Mouse (Mus musculus) thymus, adult 2 months (tissue): ENCODE data around the gene Arhgdia. TPM values are rescaled to one million over a fixed set of nuclear protein-coding genes. Genes with fewer than 3 reads are reported as not detected.

ENCODE experiments used
- DNase-seq: peaks from one replicate; pipeline ENCODE4 v3.0.0; 2021
- H3K27ac ChIP-seq: fragments of 200-500 bp; 2 replicates; pipeline ENCODE4 v1.5.1; 2012; ENCODE audit warnings: low read length, control low read depth; ENCODE audit not compliant: control insufficient read depth, insufficient read depth
- H3K27me3 ChIP-seq: fragments of 200-500 bp; 2 replicates; pipeline ENCODE4 v1.6.1; 2012; ENCODE audit warnings: mild to moderate bottlenecking, low read length, moderate library complexity, mixed read lengths; ENCODE audit not compliant: control insufficient read depth, insufficient read depth
- H3K36me3 ChIP-seq: fragments of 200-500 bp; 2 replicates; pipeline ENCODE4 v1.6.1; 2012; ENCODE audit warnings: mild to moderate bottlenecking, low read length, moderate library complexity; ENCODE audit not compliant: control insufficient read depth, insufficient read depth
- H3K4me1 ChIP-seq: fragments of 200-500 bp; replicated peaks from 2 replicates; pipeline ENCODE4 v1.6.1; 2012; ENCODE audit warnings: low read length; ENCODE audit not compliant: control insufficient read depth, insufficient read depth
- H3K4me3 ChIP-seq: fragments of 200-500 bp; 2 replicates; pipeline ENCODE4 v1.5.1; 2012; ENCODE audit warnings: mild to moderate bottlenecking, low read length, control low read depth, moderate library complexity; ENCODE audit not compliant: control insufficient read depth, insufficient read depth
- CTCF ChIP-seq: fragments of 200-500 bp; IDR thresholded peaks from 2 replicates; pipeline ENCODE4 v1.5.1; 2012; ENCODE audit warnings: mild to moderate bottlenecking, control low read depth, low read length, moderate library complexity, borderline replicate concordance; ENCODE audit not compliant: control insufficient read depth, poor library complexity, insufficient read depth; ENCODE audit errors: extremely low read depth
- POLR2A ChIP-seq: fragments of 200-500 bp; IDR thresholded peaks from 2 replicates; pipeline ENCODE4 v1.6.1; 2012; ENCODE audit warnings: mild to moderate bottlenecking, low read length, control low read depth, moderate library complexity; ENCODE audit not compliant: control insufficient read depth, poor library complexity, insufficient read depth; ENCODE audit errors: extremely low read depth
- WGBS: fragments of 180-500 bp; shearing (Covaris S2); methylation state at CpG from one replicate; pipeline ENCODE4 v1.1.7; 2018; 5-methylcytosine and 5-hydroxymethylcytosine counted together
- polyA plus RNA-seq: library from polyadenylated mRNA; depleted of rRNA; stranded (reverse); fragments of >200 nt; gene quantifications from 2 replicates; pipeline ENCODE4 v1.2.3, GENCODE M21; 2012

The Arhgdia gene
- polyA plus RNA-seq, 1 experiment = 1,184 TPM

GRCm38 (mm10) chr11:120613976-120614375 is 32.6 kb upstream of the Arhgdia start:
- peaks cover 9% of the 10 kb centered on the region for H3K36me3 ChIP-seq
- peaks cover 11% of the 10 kb centered on the region for H3K4me1 ChIP-seq
- no peak for DNase-seq
- H3K27ac ChIP-seq = no peak overlapping the region
- H3K4me3 ChIP-seq = no peak overlapping the region
- WGBS = 96% methylated on average over 8 of the region's 8 CpGs
- H3K27me3 ChIP-seq = no peaks in the 10 kb centered on the region
- TF ChIP-seq CTCF (no peak), POLR2A (no peak)

- 95% methylated on average over 10 of the region's 10 CpGs for WGBS
- peaks cover 6% of the 10 kb centered on the region for H3K36me3 ChIP-seq
- DNase-seq = no peak
These were observed 32.1 kb upstream of the Arhgdia start for GRCm38 (mm10) chr11:120613481-120613972.

GRCm38 (mm10) chr11:120612763-120613162 is 31.3 kb upstream of the Arhgdia start:
- no peak overlapping the region for H3K27ac ChIP-seq
- 60% methylated on average over 6 of the region's 6 CpGs for WGBS
- TF ChIP-seq POLR2A (no peak), CTCF (peak; percentile 93)

More at GRCm38 (mm10) chr11:120613481-120613972, 32.1 kb upstream of the Arhgdia start:
- Histone ChIP-seq H3K27me3 (no peaks in the 10 kb centered on the region), H3K4me1 (peaks cover 11% of the 10 kb centered on the region), H3K4me3 (no peak overlapping the region), H3K27ac (no peak overlapping the region)
- no peak for TF ChIP-seq CTCF
- no peak for TF ChIP-seq POLR2A

GRCm38 (mm10) chr11:120610477-120611046 is 29.1 kb upstream of the Arhgdia start:
- no peak for DNase-seq
- Histone ChIP-seq H3K27me3 (no peaks in the 10 kb centered on the region), H3K4me1 (no peaks in the 10 kb centered on the region), H3K27ac (no peak overlapping the region), H3K4me3 (no peak overlapping the region), H3K36me3 (0 out of 2 replicates have a peak, but pooled peaks cover 4% of the 10 kb centered on the region)
- 95% methylated on average over 9 of the region's 9 CpGs for WGBS
- TF ChIP-seq POLR2A = no peak
- no peak for TF ChIP-seq CTCF

More at GRCm38 (mm10) chr11:120612763-120613162, 31.3 kb upstream of the Arhgdia start:
- H3K4me3 ChIP-seq = no peak overlapping the region
- H3K36me3 ChIP-seq = 0 out of 2 replicates have a peak, but pooled peaks cover 4% of the 10 kb centered on the region
- DNase-seq = peak; percentile 80
- peaks cover 8% of the 10 kb centered on the region for H3K4me1 ChIP-seq
- no peaks in the 10 kb centered on the region for H3K27me3 ChIP-seq

GRCm38 (mm10) chr11:120609250-120609649 is 27.8 kb upstream of the Arhgdia start:
- H3K4me3 ChIP-seq = no peak overlapping the region
- no peak overlapping the region for H3K27ac ChIP-seq
- no peaks in the 10 kb centered on the region for H3K4me1 ChIP-seq
- TF ChIP-seq CTCF (no peak), POLR2A (no peak)
- H3K36me3 ChIP-seq = peaks cover 5% of the 10 kb centered on the region; the same call in 1 of the 2 replicates
- DNase-seq = no peak
- WGBS = 86% methylated on average over 8 of the region's 8 CpGs
- no peaks in the 10 kb centered on the region for H3K27me3 ChIP-seq

- H3K27me3 ChIP-seq = no peaks in the 10 kb centered on the region
- no peak within 1 kb of the TSS for H3K4me3 ChIP-seq
- H3K36me3 ChIP-seq = peaks cover 14% of the 10 kb centered on the region
- no peak for DNase-seq
- TF ChIP-seq CTCF = 0 out of 2 replicates have a peak, but pooled peaks have one; percentile 18
- no peak for TF ChIP-seq POLR2A
- H3K4me1 ChIP-seq = no peaks in the 10 kb centered on the region
- WGBS = 54% methylated on average over 45 of the region's 45 CpGs
- no peak within 1 kb of the TSS for H3K27ac ChIP-seq
These were observed 27.0 kb upstream of the Arhgdia start, which contains the start of gene Npb for GRCm38 (mm10) chr11:120608241-120609034. Gene Npb, plus strand, starts transcription at chr11:120608477.
